Mouse (Mus musculus): Measurements from ENCODE around the gene Akr1c21. TPM values are rescaled to one million over a fixed set of nuclear protein-coding genes. Genes with fewer than 3 reads are reported as not detected.
"Not testable (repeated sequence)": the region's sequence is repeated elsewhere in the genome, so short reads cannot be mapped to it uniquely, and the experiment has no call there.

Akr1c21 gene
- not detected for total RNA-seq (2022)

GRCm38 (mm10) chr13:4573871-4574270 is at the start of gene Akr1c21:
Gene Akr1c21 (plus strand): TSS chr13:4574075.
- DNase-seq (ENCODE audit: low spot score in 2 of 2): no peak

- no peak for DNase-seq (ENCODE audit: low spot score in 2 of 2)
Observed at GRCm38 (mm10) chr13:4559143-4559542, 14.7 kb upstream of the Akr1c21 start.

- DNase-seq (ENCODE audit: low spot score in 2 of 2): no peak
Observed at GRCm38 (mm10) chr13:4560500-4560899, 13.4 kb upstream of the Akr1c21 start.

- DNase-seq (ENCODE audit: low spot score in 2 of 2): no peak
Observed at GRCm38 (mm10) chr13:4565996-4566395, 7.9 kb upstream of the Akr1c21 start.

DNA sequence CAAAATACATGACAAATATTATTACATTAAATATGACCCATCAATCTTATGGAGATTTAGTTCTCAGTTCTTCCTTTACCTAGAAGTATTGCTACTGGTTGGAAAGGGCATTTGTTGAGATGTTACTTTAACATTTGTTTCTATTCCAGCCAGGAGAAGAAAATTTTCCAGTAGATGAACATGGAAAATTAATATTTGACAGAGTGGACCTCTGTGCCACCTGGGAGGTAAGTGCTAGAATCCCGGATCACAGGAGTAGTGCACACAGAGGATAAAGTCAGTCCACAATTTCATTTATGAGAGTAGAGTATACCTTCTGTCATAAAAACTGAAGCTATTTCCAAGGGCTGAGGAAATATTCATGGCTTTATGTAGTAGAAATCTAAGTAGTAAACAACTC is 3.0 kb downstream of the Akr1c21 start:
- no peak for DNase-seq (ENCODE audit: low spot score in 2 of 2)

- not testable (repeated sequence) for DNase-seq (ENCODE audit: low spot score in 2 of 2)
Observed at GRCm38 (mm10) chr13:4603431-4603830, 29.6 kb downstream of the Akr1c21 start.

- DNase-seq (ENCODE audit: low spot score in 2 of 2): no peak
Observed at GRCm38 (mm10) chr13:4606821-4607220, 32.9 kb downstream of the Akr1c21 start.

DNA sequence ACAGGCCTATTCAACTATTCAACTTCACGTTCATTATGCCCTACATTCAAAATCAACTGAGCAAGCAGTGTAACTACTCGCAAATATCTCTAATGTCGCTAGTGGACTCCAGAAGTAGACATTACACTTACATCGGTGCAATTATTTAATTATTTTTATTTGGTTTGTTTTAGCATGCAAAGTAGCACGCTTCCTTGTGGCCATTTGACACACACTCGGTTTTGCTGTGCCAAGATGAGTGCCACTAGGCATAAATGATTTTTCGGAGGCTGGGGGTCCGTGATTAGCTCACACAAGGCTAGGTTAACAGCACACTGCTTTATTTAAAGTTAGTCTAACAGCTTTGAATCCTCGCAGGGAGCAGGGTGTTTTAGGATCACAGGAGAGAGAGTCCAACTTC is 34.7 kb downstream of the Akr1c21 start:
- DNase-seq (ENCODE audit: low spot score in 2 of 2): no peak

- peak; percentile 86 to 95 for DNase-seq (ENCODE audit: low spot score in 2 of 2)
Observed at GRCm38 (mm10) chr13:4608961-4609409, 35.1 kb downstream of the Akr1c21 start, which contains the start of gene Akr1e1. Gene Akr1e1 (minus strand): TSS chr13:4609174.

DNA sequence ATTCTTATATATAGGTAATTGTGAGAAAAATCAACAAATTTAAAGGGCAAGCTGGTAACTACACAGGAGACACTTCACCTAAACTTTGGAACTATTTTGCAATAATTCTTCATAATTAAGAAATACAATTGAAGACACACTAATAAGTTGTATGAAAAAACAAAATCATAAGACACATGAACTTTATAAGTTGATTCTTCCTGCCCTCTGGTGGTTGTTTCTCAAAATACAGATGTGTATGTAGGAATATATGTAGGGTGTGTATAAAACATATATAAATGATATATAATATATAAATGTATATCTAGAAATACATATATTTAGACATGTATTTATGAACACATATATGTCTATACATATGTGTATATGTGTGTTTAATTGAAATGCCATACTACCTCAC is 37.0 kb downstream of the Akr1c21 start:
- DNase-seq (ENCODE audit: low spot score in 2 of 2): no peak

Other genes starting within 250 kb of the Akr1c21 start
- gene Akr1c6, start 139.8 kb upstream of the Akr1c21 start, total RNA-seq (2022): not detected
- gene Akr1c20, start 50.7 kb upstream of the Akr1c21 start, total RNA-seq (2022): not detected
- gene Akr1e1, start 35.1 kb downstream of the Akr1c21 start, total RNA-seq (2022): 10 to 100 TPM; 15.4 to 28.6 (median 22.3) TPM